Mouse (Mus musculus): ENCODE data around the gene Pga5.

- no peak for TF ChIP-seq CTCF (IDR thresholded peaks at IDR 0.05; ENCODE audit: extremely low read depth, insufficient read depth, insufficient read length, insufficient replicate concordance)
- no peak for TF ChIP-seq POLR2A (IDR thresholded peaks at IDR 0.05; ENCODE audit: low read depth, low read length)
Measured at GRCm38 (mm10) chr19:10721064-10721463, 43.2 kb upstream of the Pga5 start.

Data from spleen, adult 2 months (tissue).